Mouse (Mus musculus) G1E (cell line): Measurements from ENCODE around the gene Cygb. TPM values are rescaled to one million over a fixed set of nuclear protein-coding genes. Genes with fewer than 3 reads are reported as not detected.
A peak's percentile ranks its signal among the peaks of the same experiment; 100 is the strongest.

ENCODE experiments used
- ATAC-seq: 2 replicates; pipeline ENCODE4 v1.8.0; 2016; ENCODE audit warnings: mild to moderate bottlenecking; ENCODE audit not compliant: insufficient number of reproducible peaks, poor library complexity, low FRiP score, severe bottlenecking; ENCODE audit errors: extremely low read depth
- DNase-seq: peaks from one replicate; pipeline ENCODE4 v3.0.0; 2012; ENCODE audit warnings: low spot score
- H3K27me3 ChIP-seq: 2 replicates; pipeline ENCODE4 v1.6.1; 2012; ENCODE audit warnings: mild to moderate bottlenecking, low read length, inconsistent platforms; ENCODE audit not compliant: insufficient read depth
- H3K36me3 ChIP-seq: replicated peaks from 2 replicates; pipeline ENCODE3; 2012; ENCODE audit warnings: mild to moderate bottlenecking, inconsistent platforms
- H3K4me1 ChIP-seq: 2 replicates; pipeline ENCODE4 v1.6.1; 2012; ENCODE audit warnings: low read depth, low read length, inconsistent platforms, mixed read lengths; ENCODE audit not compliant: insufficient read depth
- H3K4me3 ChIP-seq: 2 replicates; pipeline ENCODE4 v1.5.1; 2012; ENCODE audit warnings: low read depth, mild to moderate bottlenecking, inconsistent platforms, low read length, moderate library complexity, mixed read lengths
- H3K9me3 ChIP-seq: replicated peaks from 2 replicates; pipeline ENCODE4 v1.6.1; 2012; ENCODE audit warnings: inconsistent platforms
- CTCF ChIP-seq: IDR thresholded peaks from 2 replicates; pipeline ENCODE4 v1.5.1; 2012; ENCODE audit warnings: low read depth, low read length, inconsistent platforms, mixed read lengths
- GATA1 ChIP-seq: IDR thresholded peaks from 2 replicates; pipeline ENCODE4 v1.6.1; 2012; ENCODE audit warnings: borderline replicate concordance, low read length, inconsistent platforms, mixed read lengths
- GATA2 ChIP-seq: IDR thresholded peaks from 2 replicates; pipeline ENCODE4 v1.6.1; 2012; ENCODE audit warnings: low read depth, low read length, inconsistent platforms, borderline replicate concordance
- POLR2AphosphoS5 ChIP-seq: IDR thresholded peaks from 2 replicates; pipeline ENCODE4 v1.6.1; 2012; ENCODE audit warnings: low read depth, low read length, inconsistent platforms; ENCODE audit not compliant: insufficient replicate concordance
- TAL1 ChIP-seq: conservative IDR thresholded peaks from 2 replicates; pipeline ENCODE4 v1.6.1; 2012; ENCODE audit warnings: low read depth, low read length, inconsistent platforms, mixed read lengths
- polyA plus RNA-seq: library from polyadenylated mRNA; stranded (reverse); fragments of >175 nt; gene quantifications from 2 replicates; pipeline ENCODE4 v1.2.3, GENCODE M21; 2012
- total RNA-seq, 2 experiments: library from RNA; stranded (forward) in 1 of 2; stranded (reverse) in 1 of 2; fragments of 200-1000 nt in 1 of 2; fragments of >200 nt in 1 of 2; fragmentation: Nextera tagmentation in 1 of 2; gene quantifications; 2 replicates each; pipeline ENCODE4 v1.2.3; 2014 to 2017

The Cygb gene
- total and polyA plus RNA-seq, 3 experiments, result 0.05 TPM; not detected in 2

- peaks cover 28% of the 10 kb centered on the region for H3K36me3 ChIP-seq
- H3K4me1 ChIP-seq, result peaks cover 17% of the 10 kb centered on the region
- TF ChIP-seq GATA1 (no peak), POLR2AphosphoS5 (no peak), TAL1 (no peak), GATA2 (no peak), CTCF (no peak)
- no peak overlapping the region for H3K4me3 ChIP-seq
- peaks cover 3% of the 10 kb centered on the region for H3K27me3 ChIP-seq
- no peak for DNase-seq
- H3K9me3 ChIP-seq, result no peaks in the 10 kb centered on the region
- no peak for ATAC-seq
Observed at GRCm38 (mm10) chr11:116609965-116610630, 44.0 kb downstream of the Cygb start.

- H3K36me3 ChIP-seq, result peaks cover 47% of the 10 kb centered on the region
- ATAC-seq, result no peak
Observed at GRCm38 (mm10) chr11:116607717-116608116, 46.4 kb downstream of the Cygb start.

DNA sequence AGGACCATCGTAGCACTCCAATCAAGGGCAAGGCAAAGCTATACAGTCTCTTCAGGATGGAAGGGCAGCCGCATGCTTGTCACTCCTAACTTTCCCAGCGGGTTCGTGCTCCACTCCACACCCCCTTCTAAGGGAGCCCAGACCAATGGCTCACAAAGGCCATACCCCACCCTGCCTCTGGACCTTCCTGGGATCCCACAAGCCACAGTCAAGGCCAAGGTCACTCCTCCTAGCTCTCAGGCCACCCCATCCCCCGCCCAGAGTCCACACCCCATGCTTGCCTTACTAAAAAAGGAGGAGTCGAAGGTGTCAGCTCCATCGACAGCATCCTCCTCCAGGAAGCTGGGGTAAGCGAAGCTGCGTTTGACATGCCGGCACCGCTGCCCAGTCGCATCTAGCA, 50.0 kb downstream of the Cygb start:
- ATAC-seq (no peak), DNase-seq (no peak)
- H3K27me3 ChIP-seq, result peaks cover 8% of the 10 kb centered on the region
- H3K9me3 ChIP-seq, result no peaks in the 10 kb centered on the region
- H3K4me1 ChIP-seq, result peaks cover 2% of the 10 kb centered on the region; the same call in 1 of the 2 replicates
- TF ChIP-seq POLR2AphosphoS5 (no peak), GATA2 (no peak), CTCF (no peak), GATA1 (no peak), TAL1 (no peak)
- no peak overlapping the region for H3K4me3 ChIP-seq
- peaks cover 59% of the 10 kb centered on the region for H3K36me3 ChIP-seq

More at GRCm38 (mm10) chr11:116607717-116608116, 46.4 kb downstream of the Cygb start:
- H3K4me3 ChIP-seq, result no peak overlapping the region
- no peaks in the 10 kb centered on the region for H3K9me3 ChIP-seq
- DNase-seq, result no peak
- TF ChIP-seq CTCF (no peak), GATA1 (no peak), TAL1 (no peak), POLR2AphosphoS5 (no peak), GATA2 (no peak)
- peaks cover 6% of the 10 kb centered on the region for H3K4me1 ChIP-seq
- peaks cover 3% of the 10 kb centered on the region for H3K27me3 ChIP-seq

DNA sequence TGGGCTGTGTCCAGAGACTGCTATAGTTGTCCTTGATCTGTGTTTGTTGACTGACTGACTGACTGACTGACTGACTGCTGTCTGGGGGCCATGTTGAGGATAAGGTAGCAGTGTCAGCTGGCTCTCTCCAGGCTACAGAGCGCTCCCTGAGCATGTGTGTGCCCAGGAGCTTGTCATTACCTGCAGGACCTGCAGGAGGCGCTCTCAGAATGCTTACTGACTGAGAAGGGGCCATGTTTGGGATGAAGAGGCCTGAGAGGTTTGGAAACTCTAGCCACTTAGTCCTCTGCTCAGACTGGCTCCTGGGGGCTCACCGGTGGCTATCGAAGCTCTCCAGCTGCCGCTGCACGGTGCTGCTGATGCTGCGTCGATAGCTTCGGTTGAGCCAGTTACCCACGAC, 50.8 kb downstream of the Cygb start:
- H3K4me3 ChIP-seq, result no peak overlapping the region
- no peaks in the 10 kb centered on the region; the same call in 1 of the 2 replicates for H3K4me1 ChIP-seq
- H3K36me3 ChIP-seq, result peaks cover 55% of the 10 kb centered on the region
- ATAC-seq (no peak), DNase-seq (no peak)
- TF ChIP-seq CTCF (peak; percentile 52; the same call in 1 of the 2 replicates), POLR2AphosphoS5 (no peak)
- no peaks in the 10 kb centered on the region for H3K9me3 ChIP-seq
- peaks cover 8% of the 10 kb centered on the region for H3K27me3 ChIP-seq

DNA sequence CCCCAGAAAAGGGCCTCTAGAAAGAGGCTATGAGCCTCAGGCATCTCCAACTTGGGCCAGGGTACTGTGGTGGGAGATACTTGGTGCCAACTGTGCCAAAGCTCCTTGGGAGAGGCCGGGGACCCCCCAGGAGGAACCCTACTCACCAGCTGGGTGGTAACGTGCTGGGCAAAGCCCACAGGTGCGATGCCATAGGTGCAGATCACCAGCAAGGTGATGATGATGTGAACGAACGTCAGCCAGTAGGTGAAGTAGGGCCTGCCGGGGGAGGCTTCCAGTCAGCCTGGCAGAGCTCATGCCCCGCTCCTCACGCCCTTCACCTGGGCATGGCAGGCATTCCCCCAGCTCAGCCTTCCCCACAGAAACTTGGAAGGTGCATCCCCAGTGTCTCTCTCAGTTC, 52.1 kb downstream of the Cygb start:
- H3K36me3 ChIP-seq, result peaks cover 50% of the 10 kb centered on the region
- no peak for ATAC-seq
- H3K4me1 ChIP-seq, result no peaks in the 10 kb centered on the region; the same call in 1 of the 2 replicates
- H3K27me3 ChIP-seq, result peaks cover 12% of the 10 kb centered on the region
- H3K4me3 ChIP-seq, result no peak overlapping the region
- TF ChIP-seq GATA1 (no peak), POLR2AphosphoS5 (no peak), GATA2 (no peak), CTCF (no peak), TAL1 (no peak)
- DNase-seq, result no peak
- no peaks in the 10 kb centered on the region for H3K9me3 ChIP-seq

DNA sequence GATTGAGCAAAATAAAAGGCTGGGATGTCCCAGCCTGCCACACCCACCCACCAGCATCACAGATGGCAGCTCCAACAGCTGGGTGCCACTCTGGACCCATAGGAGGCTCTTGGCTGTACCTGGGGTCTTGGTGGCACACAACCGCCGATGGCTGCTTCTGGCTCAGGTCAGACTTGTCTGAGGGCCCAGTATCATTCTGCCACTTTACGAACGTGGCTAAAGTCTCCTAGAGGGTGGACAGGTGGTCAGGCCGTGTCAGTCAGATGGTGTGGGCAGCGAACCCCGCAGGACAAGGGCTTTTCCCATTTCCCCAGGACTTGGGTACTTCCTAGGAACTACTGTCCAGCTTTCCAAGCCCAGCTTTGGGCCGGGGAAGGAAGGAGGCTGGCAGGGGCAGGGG, 52.9 kb downstream of the Cygb start:
- Histone ChIP-seq H3K4me3 (no peak overlapping the region), H3K9me3 (no peaks in the 10 kb centered on the region), H3K4me1 (no peaks in the 10 kb centered on the region; the same call in 1 of the 2 replicates), H3K36me3 (peaks cover 45% of the 10 kb centered on the region), H3K27me3 (peaks cover 18% of the 10 kb centered on the region)
- no peak for ATAC-seq
- TF ChIP-seq GATA1 (no peak), CTCF (no peak)
- DNase-seq, result no peak

DNA sequence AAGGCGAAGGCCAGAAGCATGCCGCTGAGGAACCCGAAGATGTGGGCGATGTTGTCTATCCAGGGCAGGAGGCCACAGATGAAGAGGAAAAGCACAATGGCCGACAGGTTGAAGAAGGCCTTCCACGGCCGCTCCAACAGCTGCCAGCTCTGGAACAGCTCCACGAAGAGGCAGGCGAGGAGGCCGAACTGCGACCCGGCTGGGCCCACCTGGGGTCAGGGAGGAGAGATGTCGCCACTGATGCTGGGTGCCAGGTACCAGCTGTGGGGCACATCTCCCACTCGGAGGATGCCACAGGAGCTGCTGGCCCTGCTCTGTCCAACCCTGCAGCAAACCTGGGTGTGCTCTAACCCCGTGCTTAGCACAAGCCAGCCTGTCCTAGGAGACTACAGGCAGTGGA, 54.9 kb downstream of the Cygb start:
- DNase-seq (no peak), ATAC-seq (no peak)
- H3K9me3 ChIP-seq, result no peaks in the 10 kb centered on the region
- peaks cover 26% of the 10 kb centered on the region for H3K36me3 ChIP-seq
- no peak overlapping the region for H3K4me3 ChIP-seq
- H3K27me3 ChIP-seq, result peaks cover 35% of the 10 kb centered on the region
- TF ChIP-seq GATA2, result no peak
- TF ChIP-seq GATA1, result no peak
- no peak for TF ChIP-seq POLR2AphosphoS5
- no peak for TF ChIP-seq TAL1
- no peak for TF ChIP-seq CTCF
- H3K4me1 ChIP-seq, result no peaks in the 10 kb centered on the region
